In genomic region chr10:122046511-122046903, GRCm38 (mm10) we compare ENCODE assay signal across 8 mouse cellular contexts. TPM values are rescaled to one million over a fixed set of nuclear protein-coding genes. Genes with fewer than 3 reads are reported as not detected.
DNase-seq lines count a peak whose midpoint lies in the region; ATAC-seq and TF ChIP-seq lines count a peak whose summit lies in the region.

No protein-coding gene starts in this region.

- H3K36me3 ChIP-seq in liver, adult 2 months (ENCODE audit: control insufficient read depth, insufficient read depth, low read length), result no peaks in the 10 kb centered on the region
- H3K36me3 ChIP-seq in forebrain, embryonic 10.5 days (replicated peaks), result 0 out of 2 replicates have a peak, but pooled peaks cover 7% of the 10 kb centered on the region
- H3K36me3 ChIP-seq in intestine, postnatal 0 days (ENCODE audit: control insufficient read depth, insufficient read depth), result no peaks in the 10 kb centered on the region
- no peaks in the 10 kb centered on the region for H3K36me3 ChIP-seq in neural tube, embryonic 15.5 days

- peak overlapping the region; percentile 90 for H3K4me2 ChIP-seq in intestine, postnatal 0 days (replicated peaks; ENCODE audit: low read depth)
- peak overlapping the region; percentile 73 for H3K4me2 ChIP-seq in neural tube, embryonic 15.5 days

- peaks cover 6% of the 10 kb centered on the region; the same call in 1 of the 2 replicates for H3K27me3 ChIP-seq in liver, adult 2 months (ENCODE audit: control insufficient read depth, insufficient read depth, low read length)
- no peaks in the 10 kb centered on the region for H3K27me3 ChIP-seq in forebrain, embryonic 10.5 days (ENCODE audit: poor library complexity, severe bottlenecking)
- 0 out of 2 replicates have a peak, but pooled peaks cover 3% of the 10 kb centered on the region for H3K27me3 ChIP-seq in intestine, postnatal 0 days (replicated peaks; ENCODE audit: control insufficient read depth, insufficient read depth, low read length)
- H3K27me3 ChIP-seq in neural tube, embryonic 15.5 days (replicated peaks), result no peaks in the 10 kb centered on the region

- no peaks in the 10 kb centered on the region for H3K4me1 ChIP-seq in liver, adult 2 months (ENCODE audit: control insufficient read depth, insufficient read depth, low read length)
- peaks cover 28% of the 10 kb centered on the region for H3K4me1 ChIP-seq in forebrain, embryonic 10.5 days
- H3K4me1 ChIP-seq in intestine, postnatal 0 days (replicated peaks; ENCODE audit: control insufficient read depth, insufficient read depth, low read length), result no peaks in the 10 kb centered on the region
- peaks cover 23% of the 10 kb centered on the region for H3K4me1 ChIP-seq in neural tube, embryonic 15.5 days

- no peak for DNase-seq in liver, adult 2 months (ENCODE audit: extremely low read depth, low read depth, low spot score)
- DNase-seq in liver, result no peak
- DNase-seq in forebrain, embryonic 10.5 days (ENCODE audit: extremely low spot score, low spot score), result no peak
- DNase-seq in embryo, embryonic 10.5 days (ENCODE audit: low spot score), result no peak
- no peak for DNase-seq in layer of hippocampus, adult 8-10 months (ENCODE audit: low spot score in 2 of 2)
- no peak for DNase-seq in right cerebral cortex, adult 2 months (ENCODE audit: low spot score in 2 of 2)

- H3K9me3 ChIP-seq in forebrain, embryonic 10.5 days, result no peaks in the 10 kb centered on the region
- no peaks in the 10 kb centered on the region for H3K9me3 ChIP-seq in intestine, postnatal 0 days (ENCODE audit: control insufficient read depth)
- H3K9me3 ChIP-seq in neural tube, embryonic 15.5 days (replicated peaks), result no peaks in the 10 kb centered on the region

- H3K4me3 ChIP-seq in liver, adult 2 months (ENCODE audit: insufficient read depth, low read depth, low read length), result peak overlapping the region; percentile 48
- peak overlapping the region; percentile 79 for H3K4me3 ChIP-seq in forebrain, embryonic 10.5 days
- peak overlapping the region; percentile 79 for H3K4me3 ChIP-seq in intestine, postnatal 0 days (ENCODE audit: low read depth, low read length)
- H3K4me3 ChIP-seq in neural tube, embryonic 15.5 days (replicated peaks), result peak overlapping the region; percentile 87

- H3K27ac ChIP-seq in liver, adult 2 months (replicated peaks; ENCODE audit: insufficient read depth, low read depth, low read length), result no peak overlapping the region
- peak overlapping the region; percentile 95 for H3K27ac ChIP-seq in forebrain, embryonic 10.5 days
- H3K27ac ChIP-seq in intestine, postnatal 0 days (ENCODE audit: low read depth, low read length), result peak overlapping the region; percentile 71; the same call in 1 of the 2 replicates
- H3K27ac ChIP-seq in neural tube, embryonic 15.5 days (replicated peaks), result peak overlapping the region; percentile 95

- H3K79me2 ChIP-seq in liver, adult 2 months (ENCODE audit: control insufficient read depth, insufficient read depth, low read length), result no peaks in the 10 kb centered on the region

- no peak for TF ChIP-seq POLR2A in liver, adult 2 months (IDR thresholded peaks at IDR 0.05; ENCODE audit: extremely low read depth, insufficient read depth, low read length)

- no peak for ATAC-seq in intestine, postnatal 0 days
- ATAC-seq in neural tube, embryonic 15.5 days (ENCODE audit: low FRiP score), result 0 out of 2 replicates have a peak, but pooled peaks have one; percentile 2

- WGBS in liver, adult 2 months, result 8% methylated on average over 13 of the region's 13 CpGs
- 3% methylated on average over 13 of the region's 13 CpGs for WGBS in forebrain, embryonic 10.5 days
- WGBS in intestine, postnatal 0 days, result 2% methylated on average over 13 of the region's 13 CpGs
- WGBS in neural tube, embryonic 15.5 days, result under 1% methylated on average over 13 of the region's 13 CpGs

- peak overlapping the region; percentile 44 for H3K9ac ChIP-seq in liver, adult 2 months (ENCODE audit: low read depth, low read length)
- peak overlapping the region; percentile 73 for H3K9ac ChIP-seq in intestine, postnatal 0 days (ENCODE audit: low read depth, low read length)
- H3K9ac ChIP-seq in neural tube, embryonic 15.5 days (replicated peaks), result peak overlapping the region; percentile 92

- no peak for TF ChIP-seq CTCF in liver, adult 2 months (IDR thresholded peaks at IDR 0.05; ENCODE audit: low read depth, low read length)
- TF ChIP-seq CTCF in intestine, postnatal 0 days (IDR thresholded peaks at IDR 0.05; ENCODE audit: low read depth), result no peak

RNA-seq across cellular contexts. Expression of gene Srgap1, which starts 0.6 kb away (rescaled TPM):
- total RNA-seq in liver, adult 2 months (2014; rRNA removed), result 0.54 and 0.55 TPM in 2 replicates
- polyA plus RNA-seq in liver, adult 2 months (2012; rRNA removed), result 0.16 and 0.31 TPM in 2 replicates
- polyA plus RNA-seq in forebrain, embryonic 10.5 days (2016; fragmentation: Nextera tagmentation; extraction: Ambion mirVana), result 6.5 and 6.9 TPM in 2 replicates
- polyA plus RNA-seq in intestine, postnatal 0 days (2015; fragmentation: Nextera tagmentation; extraction: Ambion mirVana), result 2.6 and 3.3 TPM in 2 replicates
- 26.1 and 30.7 TPM in 2 replicates for polyA plus RNA-seq in neural tube, embryonic 15.5 days (2015; fragmentation: Nextera tagmentation; extraction: Ambion mirVana)
- 10 to 100 TPM in 3 of 4 experiments, 1 to 10 TPM in 1; 9.1 to 13.0 (median 10.6) TPM for total RNA-seq in layer of hippocampus, adult 8-10 months (2022)

RNA-seq across cellular contexts. Expression of gene Rxylt1, which starts 50.7 kb away (rescaled TPM):
- total RNA-seq in liver, adult 2 months (2014; rRNA removed), result 18.7 and 22.9 TPM in 2 replicates
- 3.5 and 3.7 TPM in 2 replicates for polyA plus RNA-seq in liver, adult 2 months (2012; rRNA removed)
- 36.8 and 37.0 TPM in 2 replicates for polyA plus RNA-seq in forebrain, embryonic 10.5 days (2016; fragmentation: Nextera tagmentation; extraction: Ambion mirVana)
- 45.2 and 47.1 TPM in 2 replicates for polyA plus RNA-seq in intestine, postnatal 0 days (2015; fragmentation: Nextera tagmentation; extraction: Ambion mirVana)
- 44.4 and 46.8 TPM in 2 replicates for polyA plus RNA-seq in neural tube, embryonic 15.5 days (2015; fragmentation: Nextera tagmentation; extraction: Ambion mirVana)
- 10 to 100 TPM; 32.1 to 45.4 (median 38.4) TPM for total RNA-seq in layer of hippocampus, adult 8-10 months (2022)
